Mouse (Mus musculus) brain, adult 2 months (tissue): ENCODE results near the gene Tmem256.

Source experiments
- DNase-seq: peaks from one replicate; pipeline ENCODE4 v3.0.0; 2011; ENCODE audit warnings: low read depth, low spot score

Gene Tmem256

GRCm38 (mm10) chr11:69837952-69838713 is at the start of gene Tmem256:
Tmem256 (plus strand) TSS chr11:69838514.
- DNase-seq, result peak; percentile 99

GRCm38 (mm10) chr11:69789431-69789830 is 48.9 kb upstream of the Tmem256 start:
- no peak for DNase-seq

GRCm38 (mm10) chr11:69791420-69791819 is 46.9 kb upstream of the Tmem256 start:
- DNase-seq, result peak; percentile 73

GRCm38 (mm10) chr11:69793429-69793828 is 44.9 kb upstream of the Tmem256 start:
- no peak for DNase-seq

GRCm38 (mm10) chr11:69795168-69795982 is 42.9 kb upstream of the Tmem256 start, which contains the start of gene Chrnb1:
Chrnb1 (minus strand) TSS chr11:69795943.
- peak; percentile 97 for DNase-seq

- no peak for DNase-seq
Observed at GRCm38 (mm10) chr11:69795983-69796435, 42.3 kb upstream of the Tmem256 start.

- no peak for DNase-seq
Observed at GRCm38 (mm10) chr11:69797924-69798323, 40.4 kb upstream of the Tmem256 start.

- no peak for DNase-seq
Observed at GRCm38 (mm10) chr11:69799394-69800137, 38.7 kb upstream of the Tmem256 start.

GRCm38 (mm10) chr11:69800138-69800391 is 38.2 kb upstream of the Tmem256 start:
- DNase-seq, result peak; percentile 48

- DNase-seq, result peak; percentile 60
Observed at GRCm38 (mm10) chr11:69800392-69801197, 37.7 kb upstream of the Tmem256 start.

GRCm38 (mm10) chr11:69801379-69801977 is 36.8 kb upstream of the Tmem256 start, which contains the start of gene Fgf11:
Fgf11 (minus strand) TSS chr11:69801857.
- no peak for DNase-seq

GRCm38 (mm10) chr11:69802648-69803105 is 35.6 kb upstream of the Tmem256 start:
- DNase-seq, result peak; percentile 85

- no peak for DNase-seq
Observed at GRCm38 (mm10) chr11:69803328-69803727, 35.0 kb upstream of the Tmem256 start.

- peak; percentile 87 for DNase-seq
Observed at GRCm38 (mm10) chr11:69803786-69804651, 34.3 kb upstream of the Tmem256 start.

- DNase-seq, result no peak
Observed at GRCm38 (mm10) chr11:69804652-69804940, 33.7 kb upstream of the Tmem256 start.

GRCm38 (mm10) chr11:69804972-69805909 is 33.1 kb upstream of the Tmem256 start, which contains the start of gene Tmem102:
Tmem102 (minus strand) TSS chr11:69805624.
- no peak for DNase-seq

GRCm38 (mm10) chr11:69806378-69806777 is 31.9 kb upstream of the Tmem256 start:
- no peak for DNase-seq

GRCm38 (mm10) chr11:69807641-69808040 is 30.7 kb upstream of the Tmem256 start:
- no peak for DNase-seq

- DNase-seq, result no peak
Observed at GRCm38 (mm10) chr11:69810280-69810679, 28.0 kb upstream of the Tmem256 start.
